In genomic region chr17:34263811-34264371, GRCm38 (mm10) we compare ENCODE assay signal across 9 mouse cellular contexts. TPM values are rescaled to one million over a fixed set of nuclear protein-coding genes. Genes with fewer than 3 reads are reported as not detected.
A peak's percentile ranks its signal among the peaks of the same experiment; 100 is the strongest.
DNase-seq lines count a peak whose midpoint lies in the region; ATAC-seq and TF ChIP-seq lines count a peak whose summit lies in the region.
"Had no signal": no experiment of that assay in that cellular context is flagged by ENCODE, and none has a peak within 500 bp of the region (broad histone marks: within the 10 kb centered on the region; RNA-seq: fewer than 3 reads in every experiment).

No protein-coding gene starts in this region.

- ATAC-seq in forebrain, embryonic 13.5 days = no peak

- 13% methylated on average over 14 of the region's 14 CpGs for WGBS in heart, adult 2 months
- WGBS in forebrain, embryonic 13.5 days = 4% methylated on average over 14 of the region's 14 CpGs
- WGBS in midbrain, embryonic 10.5 days = 2% methylated on average over 14 of the region's 14 CpGs

- DNase-seq in heart, adult 2 months = peak in 1 of 2 experiments; percentile 33
- no peak for DNase-seq in heart, postnatal 14 days
- DNase-seq in kidney, postnatal 4 days = peak; percentile 54 to 71
- peak; percentile 53 for DNase-seq in midbrain, embryonic 10.5 days (ENCODE audit: low spot score)
- peak; percentile 35 to 52 for DNase-seq in thymus, postnatal 10 days (ENCODE audit: low spot score in 2 of 2)
- no peak for DNase-seq in left cerebral cortex, postnatal 10 days (ENCODE audit: extremely low spot score in 1 of 2, low spot score in 2 of 2)
- no peak for DNase-seq in cerebellum, adult 9-10 months

- no peak overlapping the region for H3K27ac ChIP-seq in heart, adult 2 months
- no peak overlapping the region for H3K27ac ChIP-seq in forebrain, embryonic 13.5 days
- peak overlapping the region; percentile 86 for H3K27ac ChIP-seq in midbrain, embryonic 10.5 days (replicated peaks)

- 0 out of 2 replicates have a peak, but pooled peaks cover 3% of the 10 kb centered on the region for H3K4me1 ChIP-seq in heart, adult 2 months (ENCODE audit: control insufficient read depth, insufficient read depth, low read length)
- peaks cover 21% of the 10 kb centered on the region for H3K4me1 ChIP-seq in forebrain, embryonic 13.5 days
- peaks cover 29% of the 10 kb centered on the region for H3K4me1 ChIP-seq in midbrain, embryonic 10.5 days

- H3K9me3 ChIP-seq in forebrain, embryonic 13.5 days (replicated peaks) = no peaks in the 10 kb centered on the region
- H3K9me3 ChIP-seq in midbrain, embryonic 10.5 days (replicated peaks) = no peaks in the 10 kb centered on the region

- peak; percentile 22; the same call in 1 of the 2 replicates for TF ChIP-seq CTCF in heart, adult 2 months (IDR thresholded peaks at IDR 0.05)

- intact Hi-C loops in heart, adult 2 months (cut with DNase I) = no loop called here
- intact Hi-C loops in heart, postnatal 14 days (cut with DNase I) = no loop called here
- intact Hi-C loops in left cerebral cortex, postnatal 10 days (cut with DNase I) = no loop called here

- peaks cover 12% of the 10 kb centered on the region for H3K27me3 ChIP-seq in heart, adult 2 months (ENCODE audit: control insufficient read depth, insufficient read depth, low read length)
- peaks cover 43% of the 10 kb centered on the region for H3K27me3 ChIP-seq in forebrain, embryonic 13.5 days
- peaks cover 34% of the 10 kb centered on the region for H3K27me3 ChIP-seq in midbrain, embryonic 10.5 days (ENCODE audit: low read depth, poor library complexity, severe bottlenecking)

- no peak for TF ChIP-seq EP300 in heart, adult 2 months (IDR thresholded peaks at IDR 0.05; ENCODE audit: insufficient read depth, low read depth, low read length)

- no peak for TF ChIP-seq POLR2A in heart, adult 2 months (IDR thresholded peaks at IDR 0.05; ENCODE audit: insufficient read depth, low read depth, low read length)

- no peaks in the 10 kb centered on the region for H3K79me2 ChIP-seq in heart, adult 2 months (replicated peaks; ENCODE audit: control insufficient read depth, insufficient read depth, low read length)

- no peaks in the 10 kb centered on the region for H3K36me3 ChIP-seq in heart, adult 2 months (ENCODE audit: control insufficient read depth, insufficient read depth, low read length)
- H3K36me3 ChIP-seq in forebrain, embryonic 13.5 days (ENCODE audit: poor library complexity, severe bottlenecking) = no peaks in the 10 kb centered on the region
- no peaks in the 10 kb centered on the region for H3K36me3 ChIP-seq in midbrain, embryonic 10.5 days

- H3K4me2 ChIP-seq in forebrain, embryonic 13.5 days = peak overlapping the region; percentile 94

- H3K9ac ChIP-seq in heart, adult 2 months (ENCODE audit: low read depth, low read length) = no peak overlapping the region
- no peak overlapping the region; the same call in 1 of the 2 replicates for H3K9ac ChIP-seq in forebrain, embryonic 13.5 days

- H3K4me3 ChIP-seq in heart, adult 2 months = no peak overlapping the region; the same call in 1 of the 2 replicates
- H3K4me3 ChIP-seq in forebrain, embryonic 13.5 days = peak overlapping the region; percentile 50
- H3K4me3 ChIP-seq in midbrain, embryonic 10.5 days = peak overlapping the region; percentile 73

RNA-seq across cellular contexts. Expression of gene H2-Ab1, which starts 6.4 kb away (rescaled TPM):
- total RNA-seq in heart, adult 2 months (2021) = 10 to 100 TPM; 21.1 to 25.7 TPM
- 114 and 190 TPM in 2 replicates for polyA plus RNA-seq in heart, adult 2 months (2012; rRNA removed)
- 10 to 100 TPM in 1 of 2 experiments, 1 to 10 TPM in 1; 6.6 to 12.7 TPM for total RNA-seq in heart, postnatal 14 days (2021)
- 1.4 and 1.5 TPM in 2 replicates for polyA plus RNA-seq in forebrain, embryonic 13.5 days (2015; fragmentation: Nextera tagmentation; extraction: Ambion mirVana)
- polyA plus RNA-seq in midbrain, embryonic 10.5 days (2016; fragmentation: Nextera tagmentation; extraction: Ambion mirVana) = 8.3 and 11.1 TPM in 2 replicates
- 1 to 10 TPM; 1.3 to 1.4 TPM for total RNA-seq in left cerebral cortex, postnatal 10 days (2021)

RNA-seq across cellular contexts. Expression of gene H2-Aa, which starts 23.7 kb away (rescaled TPM):
- total RNA-seq in heart, adult 2 months (2021) = 10 to 100 TPM; 26.8 to 38.4 TPM
- polyA plus RNA-seq in heart, adult 2 months (2012; rRNA removed) = 99.0 and 141 TPM in 2 replicates
- 10 to 100 TPM in 1 of 2 experiments, 1 to 10 TPM in 1; 7.0 to 13.1 TPM for total RNA-seq in heart, postnatal 14 days (2021)
- polyA plus RNA-seq in forebrain, embryonic 13.5 days (2015; fragmentation: Nextera tagmentation; extraction: Ambion mirVana) = 0.21 TPM in 1 of 2 replicates, not detected in the other
- polyA plus RNA-seq in midbrain, embryonic 10.5 days (2016; fragmentation: Nextera tagmentation; extraction: Ambion mirVana) = not detected in 2 replicates
- under 1 TPM; 0.71 TPM for total RNA-seq in left cerebral cortex, postnatal 10 days (2021)

RNA-seq across cellular contexts. Expression of gene H2-Ob, which starts 25.2 kb away (rescaled TPM):
- 1 to 10 TPM in 1 of 2 experiments, under 1 TPM in 1; 0.55 to 1.0 TPM for total RNA-seq in heart, adult 2 months (2021)
- 3.5 and 6.2 TPM in 2 replicates for polyA plus RNA-seq in heart, adult 2 months (2012; rRNA removed)
- under 1 TPM; 0.88 TPM for total RNA-seq in heart, postnatal 14 days (2021)
- not detected in 2 replicates for polyA plus RNA-seq in forebrain, embryonic 13.5 days (2015; fragmentation: Nextera tagmentation; extraction: Ambion mirVana)
- polyA plus RNA-seq in midbrain, embryonic 10.5 days (2016; fragmentation: Nextera tagmentation; extraction: Ambion mirVana) = not detected in 2 replicates
- under 1 TPM in 1 of 2 experiments, not detected in 1; 0.39 TPM for total RNA-seq in left cerebral cortex, postnatal 10 days (2021)
- total RNA-seq: ES-E14 had no signal

RNA-seq across cellular contexts. Expression of gene H2-Eb1, which starts 41.8 kb away (rescaled TPM):
- 10 to 100 TPM; 28.9 to 36.5 TPM for total RNA-seq in heart, adult 2 months (2021)
- 49.5 and 74.4 TPM in 2 replicates for polyA plus RNA-seq in heart, adult 2 months (2012; rRNA removed)
- 10 to 100 TPM in 1 of 2 experiments, 1 to 10 TPM in 1; 5.8 to 11.8 TPM for total RNA-seq in heart, postnatal 14 days (2021)
- polyA plus RNA-seq in forebrain, embryonic 13.5 days (2015; fragmentation: Nextera tagmentation; extraction: Ambion mirVana) = 1.6 TPM in 2 replicates
- polyA plus RNA-seq in midbrain, embryonic 10.5 days (2016; fragmentation: Nextera tagmentation; extraction: Ambion mirVana) = 1.5 and 2.0 TPM in 2 replicates
- 1 to 10 TPM; 1.0 to 1.4 TPM for total RNA-seq in left cerebral cortex, postnatal 10 days (2021)

Comparison
In these comparisons a context has a peak if more than half of its experiments do, and no peak if none do; other contexts are left out.
1. DNase-seq: peak in kidney, postnatal 4 days (2 of 2), midbrain, embryonic 10.5 days (single experiment) and thymus, postnatal 10 days (2 of 2); none in heart, postnatal 14 days (0 of 2), left cerebral cortex, postnatal 10 days (0 of 2) and cerebellum, adult 9-10 months (single experiment).
2. RNA of gene H2-Aa, which starts 23.7 kb away (total RNA-seq): 26.8 to 38.4 TPM in heart, adult 2 months and 7.0 to 13.1 TPM in heart, postnatal 14 days; 0.71 TPM in left cerebral cortex, postnatal 10 days; every median in the first group is over 4 times any median in the second.